Mouse (Mus musculus): Measurements from ENCODE around the gene Znrf3.

Znrf3 gene

DNA sequence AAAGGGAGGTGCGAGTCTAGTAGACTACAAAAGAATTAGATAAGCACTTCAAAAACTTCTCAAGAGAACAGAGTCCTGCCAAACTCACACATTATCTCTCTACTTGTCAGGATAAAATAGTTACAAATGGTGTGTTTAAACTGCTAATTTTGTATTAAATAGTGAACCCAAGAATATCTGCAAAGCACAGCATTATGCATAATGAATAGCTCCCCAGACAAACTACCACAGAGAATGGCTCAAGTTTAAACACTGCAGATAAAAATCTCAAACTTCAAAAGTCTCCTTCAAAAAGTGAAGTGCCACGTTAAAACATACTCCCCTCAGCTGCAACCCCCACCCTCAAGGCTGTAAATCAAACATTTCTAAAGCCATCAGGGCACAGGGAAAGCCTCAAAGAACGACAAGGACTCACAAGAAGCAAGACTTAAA lies 2.0 kb downstream of the Znrf3 start:
- peak; percentile 35 for DNase-seq (ENCODE audit: low read depth, low spot score)

GRCm38 (mm10) chr11:5437646-5438045 lies 7.0 kb downstream of the Znrf3 start:
- DNase-seq (ENCODE audit: low read depth, low spot score) = peak; percentile 31

GRCm38 (mm10) chr11:5436988-5437387 lies 7.7 kb downstream of the Znrf3 start:
- DNase-seq (ENCODE audit: low read depth, low spot score) = no peak

DNA sequence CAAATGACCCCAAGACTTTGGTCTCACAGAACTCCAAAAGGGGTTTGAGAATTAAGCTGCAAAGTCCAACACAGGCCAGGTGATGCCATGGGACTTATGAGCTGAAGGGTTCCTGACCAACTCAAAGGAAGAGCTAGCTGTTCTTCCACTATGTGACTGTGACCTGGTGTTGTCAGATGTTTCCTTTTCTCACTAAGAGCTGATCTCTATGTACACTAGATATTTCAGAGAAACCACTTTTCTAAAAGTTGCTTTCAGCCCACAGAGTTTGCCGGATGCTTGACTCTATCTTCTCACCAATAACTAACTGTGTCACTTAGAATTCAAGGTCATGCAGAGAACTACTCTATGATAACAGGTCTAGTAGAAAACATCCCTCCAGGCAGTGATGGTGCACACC lies 9.2 kb downstream of the Znrf3 start:
- peak; percentile 61 for DNase-seq (ENCODE audit: low read depth, low spot score)

DNA sequence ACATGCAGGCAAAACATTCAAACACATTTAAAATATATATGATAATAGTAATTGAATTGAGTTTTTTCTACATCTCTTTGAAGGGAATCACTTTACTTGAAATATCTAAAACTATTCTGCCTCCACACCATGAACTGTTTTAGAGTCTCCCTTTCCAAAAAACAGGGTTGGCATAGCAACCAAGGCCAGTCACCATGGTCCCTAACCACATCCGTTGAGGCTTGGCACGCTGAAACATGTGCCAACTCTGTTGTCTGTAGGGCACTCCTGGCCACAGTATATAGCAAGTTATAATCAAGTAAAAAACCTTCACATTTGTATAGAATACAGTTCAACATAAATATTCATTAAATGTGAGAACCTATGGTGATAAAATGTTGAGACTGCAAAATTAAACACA lies 12.3 kb downstream of the Znrf3 start:
- peak; percentile 85 for DNase-seq (ENCODE audit: low read depth, low spot score)

DNA sequence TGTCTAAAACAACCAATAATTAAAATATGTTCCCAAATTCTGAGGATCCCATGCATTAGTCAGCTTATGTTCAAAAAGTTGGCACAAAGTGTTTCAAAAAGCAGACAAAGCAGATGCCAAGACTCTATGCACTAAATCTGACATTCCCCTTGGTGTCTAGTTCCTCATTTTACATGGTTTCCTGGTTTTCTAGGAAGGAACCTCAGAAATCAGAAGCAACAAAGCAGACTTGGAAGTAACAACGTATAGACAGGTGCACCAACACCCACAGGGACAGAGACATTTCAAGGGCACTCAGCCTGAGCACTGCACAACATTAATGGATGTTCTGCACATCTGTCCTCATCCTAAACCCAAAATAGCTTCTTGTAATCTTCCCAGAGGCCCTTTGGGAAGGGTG lies 13.8 kb downstream of the Znrf3 start:
- DNase-seq (ENCODE audit: low read depth, low spot score) = no peak

GRCm38 (mm10) chr11:5429396-5430190 lies 15.1 kb downstream of the Znrf3 start:
- DNase-seq (ENCODE audit: low read depth, low spot score) = peak; percentile 54

DNA sequence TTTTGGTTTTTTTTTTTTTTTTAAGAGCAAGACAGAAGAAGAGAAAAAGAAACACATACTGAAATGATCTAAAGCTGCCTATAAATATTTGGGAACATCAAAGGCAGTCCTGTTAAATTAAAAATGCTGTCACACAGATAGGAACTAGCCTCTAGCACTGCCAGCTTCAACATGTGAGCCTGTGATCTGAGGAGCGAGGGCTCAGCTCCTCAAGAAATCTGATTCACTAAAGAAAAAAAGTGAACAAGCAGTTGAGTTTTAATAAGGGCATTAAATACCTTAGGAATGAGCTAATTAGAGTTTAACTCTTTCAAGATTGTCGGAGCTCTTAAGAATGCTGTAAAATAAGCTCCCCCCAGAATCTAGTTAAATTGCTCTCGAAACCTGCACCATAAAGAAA lies 17.4 kb downstream of the Znrf3 start:
- DNase-seq (ENCODE audit: low read depth, low spot score) = no peak

- DNase-seq (ENCODE audit: low read depth, low spot score) = no peak
These were observed 18.3 kb downstream of the Znrf3 start for GRCm38 (mm10) chr11:5426317-5426716.

- no peak for DNase-seq (ENCODE audit: low read depth, low spot score)
These were observed 19.5 kb downstream of the Znrf3 start for GRCm38 (mm10) chr11:5425106-5425505.

DNA sequence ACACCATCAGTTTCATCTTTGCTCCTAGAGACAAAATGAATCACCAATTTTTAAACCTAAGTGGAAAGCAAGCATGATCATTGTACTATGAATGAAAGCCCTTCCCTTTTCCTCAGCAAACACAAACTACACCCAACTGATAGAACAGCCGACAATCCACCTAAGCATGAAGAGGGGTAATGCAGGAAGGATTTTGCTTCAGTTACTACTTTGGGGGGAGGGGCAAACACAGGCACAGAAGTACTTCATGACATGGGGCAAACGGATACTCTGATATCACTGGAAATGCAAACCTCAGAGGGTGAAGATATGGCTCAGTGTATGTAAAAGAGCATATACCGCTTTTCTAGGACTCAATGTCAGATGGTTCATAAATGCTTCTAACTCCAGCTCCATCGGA lies 20.5 kb downstream of the Znrf3 start:
- peak; percentile 44 for DNase-seq (ENCODE audit: low read depth, low spot score)

GRCm38 (mm10) chr11:5423000-5423399 lies 21.6 kb downstream of the Znrf3 start:
- DNase-seq (ENCODE audit: low read depth, low spot score) = no peak

GRCm38 (mm10) chr11:5422252-5422636 lies 22.4 kb downstream of the Znrf3 start:
- no peak for DNase-seq (ENCODE audit: low read depth, low spot score)

DNA sequence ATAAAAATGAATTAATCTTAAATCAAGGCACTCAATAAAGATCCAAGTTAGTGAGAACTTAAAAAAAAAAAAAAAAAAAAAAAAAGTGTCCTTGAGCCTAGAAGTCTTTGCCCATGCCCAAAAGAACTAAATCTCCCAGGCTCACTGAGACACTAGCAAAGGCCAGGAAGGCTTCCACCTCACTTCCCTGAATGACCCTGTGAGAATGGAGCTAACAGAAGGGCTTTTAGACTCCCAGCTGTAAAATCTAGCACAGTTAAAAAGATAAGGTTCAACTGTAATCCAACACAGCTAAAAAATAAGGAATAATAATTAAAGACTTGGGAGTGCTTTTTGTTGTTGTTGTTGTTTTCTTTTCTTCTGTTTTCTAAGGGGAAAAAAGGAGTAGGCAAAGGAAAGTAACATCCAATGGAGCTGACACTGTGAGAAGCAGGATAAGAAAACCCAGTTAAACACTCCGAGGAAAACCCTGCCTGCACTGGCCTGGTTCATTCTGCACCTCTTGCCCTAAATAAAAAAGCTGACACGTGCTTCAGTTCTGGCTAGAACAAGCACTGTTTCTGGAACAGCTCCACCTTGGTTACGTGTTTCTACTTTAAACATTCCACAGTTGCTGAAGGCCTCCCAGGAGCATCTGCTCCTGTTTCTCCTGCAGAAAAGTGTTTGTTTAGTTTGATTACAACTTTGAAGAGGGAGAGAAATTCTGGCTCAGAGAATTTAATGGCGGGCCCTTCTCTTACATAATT lies 23.0 kb downstream of the Znrf3 start:
- DNase-seq (ENCODE audit: low read depth, low spot score) = no peak

DNA sequence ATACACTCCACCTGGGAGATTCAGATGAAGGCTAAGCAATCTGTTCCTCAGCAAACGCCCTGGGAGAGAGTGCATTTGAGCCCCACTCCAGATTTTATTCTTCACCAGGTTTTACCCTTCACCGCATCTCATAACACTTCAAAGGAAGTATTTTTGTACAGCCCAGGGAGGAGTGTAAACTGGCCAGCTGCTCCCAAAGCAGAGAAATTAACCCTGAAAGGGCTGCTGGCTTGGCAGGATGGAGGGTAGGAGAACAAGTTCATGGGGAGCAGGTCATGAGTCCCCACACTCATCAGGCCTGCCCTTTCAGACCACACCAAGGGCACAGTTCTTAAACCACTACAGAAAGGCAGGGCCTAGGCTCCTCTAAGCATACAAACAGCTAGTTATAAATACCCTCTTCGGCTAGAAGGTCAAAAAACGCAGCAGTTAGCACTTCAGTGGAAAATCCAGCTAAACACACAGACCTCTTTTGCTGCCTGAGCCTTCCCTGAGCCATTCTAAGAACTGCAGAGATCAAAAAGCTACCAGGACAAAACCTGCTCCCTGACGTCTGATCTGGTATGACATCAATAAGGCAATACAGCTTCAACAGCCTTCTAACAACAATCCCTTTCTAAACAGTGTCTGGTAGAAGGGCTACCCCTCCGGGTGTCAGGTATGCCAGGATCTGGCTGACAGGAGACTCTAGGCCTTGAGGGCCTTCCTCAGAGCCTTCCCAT lies 28.9 kb downstream of the Znrf3 start:
- peak; percentile 58 for DNase-seq (ENCODE audit: low read depth, low spot score)

GRCm38 (mm10) chr11:5414856-5415616 lies 29.6 kb downstream of the Znrf3 start:
- DNase-seq (ENCODE audit: low read depth, low spot score) = no peak

GRCm38 (mm10) chr11:5412644-5413190 lies 31.9 kb downstream of the Znrf3 start:
- DNase-seq (ENCODE audit: low read depth, low spot score) = no peak

- DNase-seq (ENCODE audit: low read depth, low spot score) = peak; percentile 87
These were observed 33.1 kb downstream of the Znrf3 start for GRCm38 (mm10) chr11:5411577-5411976.

GRCm38 (mm10) chr11:5404180-5404579 lies 40.5 kb downstream of the Znrf3 start:
- DNase-seq (ENCODE audit: low read depth, low spot score) = no peak

- DNase-seq (ENCODE audit: low read depth, low spot score) = no peak
These were observed 42.4 kb downstream of the Znrf3 start for GRCm38 (mm10) chr11:5402127-5402733.
